In genomic region chr17:5595068-5595467, GRCm38 (mm10) we compare ENCODE assay signal across 29 mouse cellular contexts.
DNase-seq lines count a peak whose midpoint lies in the region; ATAC-seq lines count a peak whose summit lies in the region.
"Had no signal": no experiment of that assay in that cellular context is flagged by ENCODE, and none has a peak within 500 bp of the region (broad histone marks: within the 10 kb centered on the region; RNA-seq: fewer than 3 reads in every experiment).

No protein-coding gene starts in this region.

- no peaks in the 10 kb centered on the region for H3K36me3 ChIP-seq in embryonic facial prominence, embryonic 14.5 days (ENCODE audit: control insufficient read depth, insufficient read depth, low read length)
- H3K36me3 ChIP-seq in embryonic facial prominence, embryonic 10.5 days (replicated peaks), result no peaks in the 10 kb centered on the region
- H3K36me3 ChIP-seq in midbrain, embryonic 15.5 days (replicated peaks), result no peaks in the 10 kb centered on the region
- no peaks in the 10 kb centered on the region for H3K36me3 ChIP-seq in midbrain, embryonic 13.5 days
- H3K36me3 ChIP-seq: embryonic facial prominence, embryonic 12.5 days; embryonic facial prominence, embryonic 15.5 days; forebrain, embryonic 10.5 days; forebrain, embryonic 12.5 days had no signal

- no peak overlapping the region for H3K4me3 ChIP-seq in embryonic facial prominence, embryonic 14.5 days (ENCODE audit: low read depth, low read length)
- H3K4me3 ChIP-seq in embryonic facial prominence, embryonic 10.5 days, result no peak overlapping the region
- no peak overlapping the region for H3K4me3 ChIP-seq in midbrain, embryonic 15.5 days
- no peak overlapping the region for H3K4me3 ChIP-seq in midbrain, embryonic 13.5 days (replicated peaks)
- H3K4me3 ChIP-seq: embryonic facial prominence, embryonic 12.5 days; embryonic facial prominence, embryonic 15.5 days; erythroblast, embryonic 14.5 days; forebrain, embryonic 10.5 days; forebrain, embryonic 12.5 days had no signal

- H3K9ac ChIP-seq in embryonic facial prominence, embryonic 14.5 days (ENCODE audit: low read depth, low read length), result no peak overlapping the region
- no peak overlapping the region for H3K9ac ChIP-seq in midbrain, embryonic 15.5 days
- H3K9ac ChIP-seq in midbrain, embryonic 13.5 days (replicated peaks), result no peak overlapping the region
- H3K9ac ChIP-seq: embryonic facial prominence, embryonic 12.5 days; embryonic facial prominence, embryonic 15.5 days; forebrain, embryonic 12.5 days had no signal

- H3K4me1 ChIP-seq in embryonic facial prominence, embryonic 14.5 days (ENCODE audit: control insufficient read depth, insufficient read depth, low read length), result peaks cover 4% of the 10 kb centered on the region; the same call in 1 of the 2 replicates
- H3K4me1 ChIP-seq in embryonic facial prominence, embryonic 10.5 days, result peaks cover 13% of the 10 kb centered on the region
- H3K4me1 ChIP-seq in midbrain, embryonic 15.5 days, result peaks cover 5% of the 10 kb centered on the region; the same call in 1 of the 2 replicates
- H3K4me1 ChIP-seq in midbrain, embryonic 13.5 days (replicated peaks), result peaks cover 10% of the 10 kb centered on the region

- H3K9me3 ChIP-seq in embryonic facial prominence, embryonic 14.5 days (ENCODE audit: control insufficient read depth, low read length), result no peaks in the 10 kb centered on the region
- H3K9me3 ChIP-seq in embryonic facial prominence, embryonic 10.5 days, result no peaks in the 10 kb centered on the region
- no peaks in the 10 kb centered on the region for H3K9me3 ChIP-seq in midbrain, embryonic 15.5 days
- H3K9me3 ChIP-seq in midbrain, embryonic 13.5 days, result no peaks in the 10 kb centered on the region
- H3K9me3 ChIP-seq: embryonic facial prominence, embryonic 12.5 days; embryonic facial prominence, embryonic 15.5 days; forebrain, embryonic 10.5 days; forebrain, embryonic 12.5 days; G1E had no signal

- 60% methylated on average over 5 of the region's 5 CpGs for WGBS in embryonic facial prominence, embryonic 14.5 days
- 65% methylated on average over 5 of the region's 5 CpGs for WGBS in embryonic facial prominence, embryonic 10.5 days
- 26% methylated on average over 5 of the region's 5 CpGs for WGBS in midbrain, embryonic 15.5 days
- 29% methylated on average over 5 of the region's 5 CpGs for WGBS in midbrain, embryonic 13.5 days

- peak; percentile 72 for ATAC-seq in embryonic facial prominence, embryonic 14.5 days (ENCODE audit: low read depth)
- ATAC-seq in midbrain, embryonic 15.5 days (replicated peaks), result 0 out of 2 replicates have a peak, but pooled peaks have one; percentile 37
- no peak for ATAC-seq in midbrain, embryonic 13.5 days
- ATAC-seq: activated CD4-positive, CD25-positive, alpha-beta regulatory T cell, adult 4 months; CD4-positive, CD25-positive, alpha-beta regulatory T cell, adult 4 months; forebrain, embryonic 14.5 days; forebrain, embryonic 16.5 days; Patski had no signal

- H3K27ac ChIP-seq in embryonic facial prominence, embryonic 14.5 days (replicated peaks; ENCODE audit: low read depth, low read length), result no peak overlapping the region
- H3K27ac ChIP-seq in embryonic facial prominence, embryonic 10.5 days (replicated peaks), result no peak overlapping the region
- H3K27ac ChIP-seq in midbrain, embryonic 15.5 days, result no peak overlapping the region
- H3K27ac ChIP-seq in midbrain, embryonic 13.5 days, result no peak overlapping the region
- H3K27ac ChIP-seq: embryonic facial prominence, embryonic 12.5 days; embryonic facial prominence, embryonic 15.5 days; forebrain, embryonic 10.5 days; forebrain, embryonic 12.5 days had no signal

- peak; percentile 43 for DNase-seq in embryonic facial prominence, embryonic 14.5 days (ENCODE audit: low spot score)
- DNase-seq in embryonic facial prominence, embryonic 10.5 days (ENCODE audit: low spot score), result no peak
- peak; percentile 75 for DNase-seq in retina, postnatal 1 day
- no peak for DNase-seq in adrenal gland, postnatal 10 days
- no peak for DNase-seq in kidney, postnatal 4 days
- DNase-seq: adrenal gland, adult 8-10 months; adrenal gland, postnatal 25 days; B cell, adult 2 months; cerebellum, adult 11 months; cerebellum, adult 18-20 months; cerebellum, adult 8-10 months; cerebellum, adult 9-11 months; cerebellum, postnatal 14 days; cerebellum, postnatal 36 days; embryo, embryonic 11 days had no signal

- H3K4me2 ChIP-seq in embryonic facial prominence, embryonic 14.5 days (ENCODE audit: low read depth, low read length), result no peak overlapping the region
- no peak overlapping the region for H3K4me2 ChIP-seq in midbrain, embryonic 15.5 days
- no peak overlapping the region for H3K4me2 ChIP-seq in midbrain, embryonic 13.5 days (replicated peaks)
- H3K4me2 ChIP-seq: embryonic facial prominence, embryonic 12.5 days; embryonic facial prominence, embryonic 15.5 days; forebrain, embryonic 12.5 days had no signal

- H3K27me3 ChIP-seq in embryonic facial prominence, embryonic 14.5 days (replicated peaks; ENCODE audit: control insufficient read depth, insufficient read depth, low read length), result no peaks in the 10 kb centered on the region
- H3K27me3 ChIP-seq in embryonic facial prominence, embryonic 10.5 days (replicated peaks; ENCODE audit: low read depth, poor library complexity, severe bottlenecking), result no peaks in the 10 kb centered on the region
- no peaks in the 10 kb centered on the region for H3K27me3 ChIP-seq in midbrain, embryonic 15.5 days (replicated peaks)
- no peaks in the 10 kb centered on the region for H3K27me3 ChIP-seq in midbrain, embryonic 13.5 days
- H3K27me3 ChIP-seq: CH12.LX; embryonic facial prominence, embryonic 12.5 days; embryonic facial prominence, embryonic 15.5 days; forebrain, embryonic 12.5 days; Patski had no signal

Comparison
In these comparisons a context has a peak if more than half of its experiments do, and no peak if none do; other contexts are left out.
1. DNase-seq: peak in embryonic facial prominence, embryonic 14.5 days (single experiment) and retina, postnatal 1 day (single experiment); none in embryonic facial prominence, embryonic 10.5 days (single experiment), adrenal gland, postnatal 10 days (single experiment) and kidney, postnatal 4 days (0 of 2).